Mouse (Mus musculus): Measurements from ENCODE around the gene Adap2.
A peak's percentile ranks its signal among the peaks of the same experiment; 100 is the strongest.
"Not testable (repeated sequence)": the region's sequence is repeated elsewhere in the genome, so short reads cannot be mapped to it uniquely, and the experiment has no call there.

Adap2 gene

DNA sequence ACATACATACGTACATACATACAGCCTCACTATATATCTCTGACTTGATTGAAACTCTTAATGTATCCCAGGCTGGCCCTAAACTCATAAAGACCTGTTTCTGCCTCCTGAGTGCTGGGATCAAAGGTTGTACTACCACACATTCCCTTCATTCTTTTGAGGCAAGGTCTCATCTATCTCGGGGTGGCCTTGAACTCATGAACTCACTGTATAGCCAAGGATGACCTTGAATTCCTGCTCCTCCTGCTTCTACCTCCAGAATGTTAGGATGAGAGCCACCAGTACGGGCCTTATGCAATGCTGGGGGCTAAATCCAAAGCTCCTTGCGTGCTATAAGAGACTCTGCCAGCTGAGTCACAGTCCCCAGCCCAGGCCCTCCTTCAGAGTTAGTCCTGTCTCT lies 7.1 kb downstream of the Adap2 start:
- no peak for DNase-seq

DNA sequence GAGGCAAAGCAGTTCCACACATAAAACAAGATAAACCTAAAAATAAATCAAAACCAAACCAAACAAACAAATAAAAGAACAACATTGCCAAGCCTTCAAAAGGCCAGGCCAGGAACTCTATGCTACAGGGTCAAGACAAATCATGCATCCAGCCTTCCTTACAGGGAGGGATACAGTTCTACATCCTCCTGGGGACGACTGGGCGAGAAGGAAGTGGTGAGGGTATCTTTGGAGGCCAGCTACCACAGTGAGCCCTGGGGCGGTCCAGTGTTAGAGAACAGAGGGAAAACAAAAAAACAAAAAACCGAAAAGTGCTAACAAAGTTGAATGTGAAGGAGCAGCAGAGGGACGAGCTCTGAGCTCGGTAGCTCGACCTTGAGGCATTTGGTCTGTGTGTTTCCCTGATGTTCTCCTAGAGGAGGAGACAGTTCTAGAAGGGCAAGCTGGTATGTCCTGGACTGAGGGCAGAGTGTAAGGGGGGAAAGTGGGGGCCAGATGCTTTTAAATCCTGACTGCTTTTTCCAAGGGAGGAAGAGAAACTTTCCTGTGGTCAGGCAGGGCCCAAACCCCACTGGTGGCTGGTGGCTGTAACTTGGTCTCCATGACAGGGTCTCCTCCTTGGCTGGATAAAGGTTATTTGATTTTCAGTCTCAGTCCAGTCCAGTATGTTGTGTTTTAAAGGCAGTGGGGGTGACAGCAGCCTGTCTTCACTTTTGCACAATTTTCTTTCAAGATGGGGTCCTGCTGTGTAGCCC lies 9.6 kb downstream of the Adap2 start:
- DNase-seq = no peak

GRCm38 (mm10) chr11:80164224-80164623 lies 10.3 kb downstream of the Adap2 start:
- DNase-seq = no peak

GRCm38 (mm10) chr11:80168121-80168520 lies 14.2 kb downstream of the Adap2 start:
- DNase-seq = no peak

- DNase-seq = peak; percentile 27 to 36
Measured at GRCm38 (mm10) chr11:80168611-80169249, 14.8 kb downstream of the Adap2 start.

GRCm38 (mm10) chr11:80169629-80170028 lies 15.7 kb downstream of the Adap2 start:
- no peak for DNase-seq

GRCm38 (mm10) chr11:80170351-80170750 lies 16.4 kb downstream of the Adap2 start:
- no peak for DNase-seq

- no peak for DNase-seq
Measured at GRCm38 (mm10) chr11:80171884-80172283, 18.0 kb downstream of the Adap2 start.

- DNase-seq = no peak
Measured at GRCm38 (mm10) chr11:80173963-80174670, 20.2 kb downstream of the Adap2 start.

DNA sequence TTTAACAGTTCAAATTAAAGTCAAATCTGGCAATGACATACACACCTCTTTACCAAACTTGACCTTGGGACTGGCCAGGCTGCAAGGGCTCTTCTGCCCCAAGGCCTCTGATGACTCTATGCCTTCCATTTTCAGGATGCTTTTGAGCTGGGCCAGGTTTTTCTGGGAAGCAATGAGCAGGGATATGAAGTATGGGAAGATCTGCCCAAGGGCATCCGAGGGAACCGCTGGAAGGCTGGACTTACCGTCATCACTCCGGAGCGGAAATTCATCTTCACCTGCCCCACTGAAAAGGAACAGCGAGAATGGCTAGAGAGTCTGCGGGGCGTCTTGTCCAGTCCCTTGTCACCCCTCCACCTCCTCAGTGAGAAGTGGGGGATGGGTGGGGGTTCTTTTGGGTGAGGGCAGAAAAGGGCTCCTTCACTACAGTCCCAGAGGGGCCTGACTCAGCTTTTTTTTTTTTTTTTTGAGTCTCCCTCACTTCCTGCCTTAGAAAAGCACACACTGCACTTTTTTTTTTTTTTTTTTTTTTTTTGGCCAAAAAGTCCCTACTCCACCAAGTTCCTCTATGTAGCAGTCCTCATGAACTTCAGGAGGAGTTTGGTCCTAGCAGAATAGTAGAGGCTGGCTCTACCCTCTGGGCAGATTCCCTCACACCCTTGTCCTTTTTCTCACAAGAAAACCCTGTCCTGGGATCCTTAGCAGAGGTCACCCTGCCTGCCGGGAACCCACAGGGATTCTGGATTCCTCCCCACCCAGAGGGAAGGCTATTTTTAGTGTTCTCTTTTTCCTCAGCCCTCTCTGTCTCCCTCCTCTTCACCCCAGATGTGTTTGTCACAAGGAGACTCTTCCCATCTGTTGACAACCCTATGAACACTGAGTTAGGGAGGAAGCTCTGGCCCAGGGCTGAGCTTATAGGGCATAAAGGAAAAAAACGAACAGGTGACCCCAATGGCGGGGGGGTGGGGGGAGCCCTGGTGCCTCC lies 23.3 kb downstream of the Adap2 start:
- DNase-seq = no peak

GRCm38 (mm10) chr11:80178316-80178715 lies 24.4 kb downstream of the Adap2 start:
- no peak for DNase-seq

GRCm38 (mm10) chr11:80181021-80181749 lies 27.3 kb downstream of the Adap2 start:
- peak in 1 of 2 experiments; percentile 31 for DNase-seq

GRCm38 (mm10) chr11:80183054-80183704 lies 29.3 kb downstream of the Adap2 start:
- DNase-seq = not testable (repeated sequence)

DNA sequence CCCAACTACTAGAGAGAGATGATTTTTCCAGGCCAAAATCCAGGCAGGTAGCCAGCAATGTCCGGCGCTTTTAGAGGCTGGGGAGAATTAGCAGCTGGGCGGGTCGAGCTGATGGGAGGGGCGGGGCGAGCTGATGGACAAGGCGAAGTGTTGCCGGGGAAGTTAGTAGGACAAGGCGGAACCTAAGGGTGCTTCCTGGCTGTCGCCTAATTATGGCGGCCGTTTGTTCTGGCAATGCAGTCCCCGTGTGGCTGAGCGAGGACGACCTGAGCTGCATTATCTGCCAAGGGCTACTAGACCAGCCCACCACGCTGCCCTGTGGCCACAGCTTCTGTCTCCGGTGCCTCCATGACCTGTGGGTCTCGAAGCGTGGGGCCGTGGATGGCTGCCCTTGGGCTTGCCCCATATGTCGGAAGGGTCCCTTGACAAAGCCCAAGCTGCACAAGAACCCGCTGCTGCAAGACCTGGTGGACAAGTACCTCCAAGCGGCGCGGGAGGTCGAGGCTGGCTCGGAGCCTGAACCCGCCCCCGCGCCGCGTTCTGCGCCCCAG lies 29.9 kb downstream of the Adap2 start, which contains the start of gene Rnf135:
Gene Rnf135 (plus strand): TSS at position 147 of the 551 bp plus-strand sequence.
- peak; percentile 87 to 89 for DNase-seq

DNA sequence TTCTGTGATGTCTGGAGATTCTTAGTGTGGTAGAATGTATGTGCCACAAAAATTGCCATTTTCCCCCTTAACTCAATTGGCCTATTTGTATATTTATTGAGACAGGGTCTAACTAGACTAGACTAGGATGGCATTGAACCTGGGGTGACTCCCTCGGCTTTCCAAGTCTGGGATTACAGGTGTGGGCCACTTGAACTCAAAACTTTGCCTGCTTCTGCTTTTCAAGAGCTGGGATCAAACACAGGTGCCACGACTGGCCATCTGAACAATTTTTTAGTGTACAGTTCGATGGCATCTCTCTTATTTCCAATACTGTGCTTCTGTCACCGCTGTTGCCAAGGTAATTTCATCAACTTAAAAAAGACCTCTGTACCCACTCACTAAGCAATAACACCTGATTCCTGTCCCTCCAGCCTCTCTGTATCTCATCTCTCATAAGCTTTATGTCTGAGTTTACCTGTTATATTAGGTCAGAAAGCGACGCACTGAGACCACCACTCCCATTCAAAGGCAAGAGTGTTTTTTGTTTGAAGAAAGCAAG lies 30.7 kb downstream of the Adap2 start:
- DNase-seq = peak in 1 of 2 experiments; percentile 14

GRCm38 (mm10) chr11:80185441-80185976 lies 31.6 kb downstream of the Adap2 start:
- DNase-seq = not testable (repeated sequence)

- no peak for DNase-seq
Measured at GRCm38 (mm10) chr11:80190280-80190679, 36.4 kb downstream of the Adap2 start.

GRCm38 (mm10) chr11:80193827-80194226 lies 39.9 kb downstream of the Adap2 start:
- no peak for DNase-seq

GRCm38 (mm10) chr11:80196351-80196750 lies 42.4 kb downstream of the Adap2 start:
- DNase-seq = no peak

GRCm38 (mm10) chr11:80199316-80199715 lies 45.4 kb downstream of the Adap2 start:
- no peak for DNase-seq

Measured in B cell, adult 2 months (primary cell).